Mouse (Mus musculus) testis, postnatal 10 days (tissue): ENCODE measurements around the gene Pax2.
A peak's percentile ranks its signal among the peaks of the same experiment; 100 is the strongest.

Experiments used
- DNase-seq: peaks from one replicate; pipeline ENCODE4 v3.0.0; 2021; ENCODE audit warnings: low spot score

Gene Pax2

DNA sequence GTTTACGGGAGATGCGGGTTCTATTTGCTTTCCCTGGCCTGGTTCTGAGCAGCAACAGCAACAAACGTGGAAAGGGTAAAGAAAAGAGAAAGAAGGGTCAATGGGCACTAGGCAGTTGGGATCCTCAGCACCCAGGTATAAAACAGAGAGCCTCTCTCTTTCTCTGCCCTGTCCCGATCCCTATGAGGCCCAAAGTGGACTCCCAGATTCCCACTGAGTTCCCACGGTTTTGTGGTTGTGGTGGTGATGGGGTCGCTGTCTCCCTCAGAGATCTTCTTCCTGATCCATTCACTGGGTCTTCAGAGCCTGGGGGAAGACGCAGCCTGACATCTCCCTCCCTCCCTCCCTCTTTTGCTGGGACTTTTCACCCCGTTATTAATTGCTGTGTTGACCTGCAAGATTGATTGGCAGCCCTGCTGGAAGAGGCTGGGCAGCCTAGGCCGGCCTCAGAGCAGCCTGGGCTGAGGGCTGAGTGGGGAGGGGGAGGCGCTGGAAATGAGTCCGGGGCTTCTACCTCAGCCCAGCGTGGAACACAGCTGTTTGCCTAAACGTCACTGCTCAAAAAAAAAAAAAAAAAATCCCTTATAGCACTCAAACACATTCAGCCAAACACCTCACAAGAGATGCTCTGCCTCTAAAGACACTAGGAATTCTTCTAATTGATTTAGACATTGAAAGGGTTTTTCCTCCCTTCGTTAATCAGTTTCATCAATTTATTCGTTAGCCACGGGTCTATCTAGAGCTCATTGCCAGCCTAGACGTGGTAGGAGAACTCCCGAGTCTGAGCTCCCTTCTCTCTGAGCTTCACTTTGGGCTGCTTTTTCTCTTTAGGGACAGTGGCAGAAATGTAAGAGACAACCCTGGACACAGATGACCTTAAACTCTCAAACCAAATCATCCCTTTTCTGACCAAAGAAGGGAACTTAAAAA is 6.5 kb upstream of the Pax2 start:
- no peak for DNase-seq

DNA sequence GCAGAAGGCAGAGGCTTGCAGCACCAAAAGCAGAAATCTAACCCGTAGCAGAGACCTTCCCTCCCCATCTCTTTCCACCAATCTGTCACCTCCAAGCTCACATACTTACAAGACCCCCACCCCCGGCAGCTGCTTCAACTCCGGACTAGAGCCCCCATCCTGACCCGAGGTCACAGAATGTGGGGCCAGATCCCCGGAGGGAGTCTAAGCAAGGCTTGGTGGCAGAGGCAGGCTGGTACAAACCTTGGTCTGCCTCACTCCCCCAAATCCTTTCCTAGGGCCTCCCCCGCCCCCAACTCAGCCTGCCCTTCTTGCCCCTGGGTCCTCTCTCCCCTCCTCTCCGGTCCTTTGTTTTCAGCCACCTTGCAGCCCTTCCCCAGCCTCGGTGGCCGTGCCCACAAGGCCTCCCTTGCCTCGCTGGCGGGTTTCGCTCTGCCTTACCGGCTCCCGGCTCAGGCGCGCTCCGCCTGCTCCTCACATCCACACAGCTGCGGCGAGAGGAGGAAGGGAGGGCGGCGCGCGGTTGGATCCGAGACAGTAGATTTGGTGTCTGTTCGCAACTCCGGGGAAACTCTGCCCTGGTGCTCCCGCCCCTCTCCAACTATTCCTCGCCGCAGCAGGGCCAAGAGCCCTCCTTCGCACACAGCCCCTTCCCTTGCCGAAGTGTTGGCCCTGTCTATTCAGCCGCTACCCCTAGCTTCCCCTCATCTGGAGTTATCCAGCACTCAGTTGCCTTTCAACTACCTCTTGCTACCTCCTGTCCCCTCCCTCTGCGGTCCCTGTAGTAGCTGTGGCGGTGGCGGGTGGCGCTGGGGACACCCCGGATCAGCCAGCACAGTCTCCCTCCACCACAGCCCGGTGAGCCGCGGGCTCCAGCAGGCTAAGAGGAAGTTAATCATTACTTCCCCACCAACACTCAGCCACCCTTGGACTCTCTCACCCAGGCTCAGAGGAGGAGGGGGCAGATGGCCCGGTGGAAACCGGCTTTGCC is 5.5 kb upstream of the Pax2 start:
- no peak for DNase-seq

- DNase-seq: no peak
These were observed 4.8 kb upstream of the Pax2 start for GRCm38 (mm10) chr19:44751042-44751441.

GRCm38 (mm10) chr19:44751551-44751950 is 4.3 kb upstream of the Pax2 start:
- no peak for DNase-seq

GRCm38 (mm10) chr19:44752056-44752940 is 3.5 kb upstream of the Pax2 start:
- DNase-seq: no peak

DNA sequence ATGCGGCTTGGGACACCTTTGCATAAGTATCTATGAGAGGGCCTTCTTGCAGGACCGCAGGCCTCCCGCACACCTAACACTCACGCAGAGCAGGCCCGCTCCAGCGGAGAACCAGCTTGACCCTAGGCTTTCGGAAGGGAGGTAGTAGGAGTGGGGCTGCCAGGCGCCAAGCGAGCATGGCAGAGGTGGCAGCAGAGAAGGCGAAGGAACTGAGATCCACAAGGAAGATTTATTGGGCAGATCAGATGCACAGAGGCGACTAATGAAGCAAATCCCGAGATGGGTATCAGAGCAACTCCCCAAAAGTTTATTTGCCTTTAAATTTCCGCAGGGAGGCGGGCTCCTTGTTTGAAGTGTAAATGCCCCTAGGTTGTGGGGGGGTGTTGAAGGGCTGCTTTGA is 2.5 kb upstream of the Pax2 start:
- no peak for DNase-seq

- peak; percentile 69 for DNase-seq
These were observed 1.1 kb upstream of the Pax2 start for GRCm38 (mm10) chr19:44754461-44755377.

GRCm38 (mm10) chr19:44755378-44755692 is 510 bp upstream of the Pax2 start:
- DNase-seq: no peak

- peak; percentile 52 for DNase-seq
These were observed 781 bp downstream of the Pax2 start for GRCm38 (mm10) chr19:44756421-44757230.

DNA sequence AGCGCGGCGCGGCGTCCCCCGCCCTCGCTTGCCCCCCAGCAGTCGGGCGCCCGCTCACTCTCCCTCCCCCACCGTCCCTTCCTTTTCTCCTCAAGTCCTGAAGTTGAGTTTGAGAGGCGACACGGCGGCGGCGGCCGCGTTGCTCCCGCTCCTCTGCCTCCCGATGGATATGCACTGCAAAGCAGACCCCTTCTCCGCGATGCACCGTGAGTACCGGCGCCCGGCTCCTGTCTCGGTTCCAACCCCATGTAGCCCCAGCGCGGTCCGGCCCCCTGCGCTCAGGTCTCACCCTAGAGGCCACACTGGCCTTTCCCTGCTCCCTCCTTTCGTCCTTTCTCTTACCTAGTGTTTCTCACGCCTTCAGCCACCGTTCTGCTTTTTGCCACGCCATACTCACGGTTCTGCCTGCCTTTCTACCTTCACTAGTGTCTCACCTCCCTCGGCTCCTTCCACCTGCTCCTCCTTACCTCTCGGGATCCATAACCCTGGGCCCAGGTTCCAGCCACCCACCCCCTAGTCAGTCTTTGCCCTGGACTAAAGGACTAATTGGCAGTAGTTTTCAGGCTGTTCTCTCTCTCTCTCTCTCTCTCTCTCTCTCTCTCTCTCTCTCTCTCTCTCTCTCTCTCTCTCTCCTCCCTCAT is 1.5 kb downstream of the Pax2 start:
- DNase-seq: no peak

DNA sequence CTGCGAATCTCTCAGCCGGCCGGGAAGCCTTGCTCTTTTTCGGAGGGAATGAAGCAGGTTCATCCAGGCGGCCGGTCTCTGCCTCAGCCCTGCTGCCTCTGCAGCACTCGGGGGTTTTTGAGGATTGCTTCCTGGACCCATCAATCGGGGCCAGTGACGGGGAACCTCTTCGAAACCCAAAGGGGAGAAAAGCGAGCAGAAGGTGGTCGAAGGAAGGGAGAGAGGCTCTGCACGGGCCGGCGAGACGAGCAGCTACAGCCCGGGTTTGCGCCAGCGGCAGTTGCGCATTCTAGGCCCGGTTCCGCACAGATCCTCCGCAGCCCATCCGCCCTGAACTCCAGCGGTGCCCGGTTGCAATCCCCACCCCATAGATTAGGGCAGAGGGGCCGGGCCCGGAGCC is 3.0 kb downstream of the Pax2 start:
- DNase-seq: no peak

DNA sequence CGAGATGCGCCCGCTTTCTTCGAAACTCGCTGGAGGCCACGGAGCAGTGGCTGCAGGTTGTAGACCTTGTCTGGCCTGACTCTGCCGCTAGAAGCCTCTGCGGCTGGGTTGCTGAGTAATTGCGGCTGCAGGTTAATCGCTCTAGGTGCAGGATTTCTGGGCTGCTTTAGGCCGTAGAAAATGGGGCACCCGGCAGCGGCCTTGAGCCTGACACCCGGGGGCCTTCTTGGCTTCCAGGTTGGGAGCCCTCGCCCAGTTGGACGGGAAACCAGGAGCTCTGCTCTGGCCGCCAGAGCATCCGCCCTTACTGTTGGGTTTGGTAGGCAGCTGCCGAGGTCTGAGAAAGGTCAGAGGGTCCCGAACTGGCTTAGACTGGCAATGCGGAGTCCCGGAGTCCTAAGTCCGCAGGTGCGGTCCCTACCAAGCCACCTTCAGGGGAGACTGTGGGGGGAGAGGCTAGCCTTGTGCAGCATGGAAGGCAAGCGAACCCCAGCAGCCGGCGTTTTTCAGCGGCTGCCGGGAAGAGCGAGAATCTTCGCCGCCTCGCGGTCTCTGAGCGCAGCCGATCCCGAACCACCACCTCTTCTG is 3.8 kb downstream of the Pax2 start:
- no peak for DNase-seq

- no peak for DNase-seq
These were observed 4.7 kb downstream of the Pax2 start for GRCm38 (mm10) chr19:44760259-44761131.

DNA sequence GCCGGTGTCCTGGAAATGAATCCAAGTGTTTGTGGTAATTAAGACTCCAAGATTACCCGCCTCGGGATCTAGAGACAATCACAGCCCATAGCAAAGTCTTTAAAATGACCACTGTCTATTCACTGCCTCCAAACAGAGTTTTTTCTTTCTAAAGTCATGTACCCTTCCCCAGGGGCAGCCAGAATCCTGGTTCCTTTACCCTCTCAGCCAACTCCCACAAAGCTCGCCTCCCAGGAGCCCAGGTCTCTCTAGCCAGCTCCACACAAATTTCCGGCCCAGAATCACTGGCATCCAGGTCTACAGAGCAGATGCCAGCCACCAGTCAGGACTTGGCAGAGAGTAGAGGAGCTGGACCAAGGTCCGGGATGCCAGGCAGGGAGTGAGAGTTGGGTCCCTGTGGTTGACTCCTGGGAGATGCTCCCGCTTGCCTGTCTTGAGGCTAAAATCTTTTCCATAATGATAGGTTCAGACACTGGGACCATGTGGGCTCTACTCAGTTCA is 6.3 kb downstream of the Pax2 start:
- DNase-seq: no peak

GRCm38 (mm10) chr19:44770268-44771050 is 14.6 kb downstream of the Pax2 start:
- DNase-seq: no peak

DNA sequence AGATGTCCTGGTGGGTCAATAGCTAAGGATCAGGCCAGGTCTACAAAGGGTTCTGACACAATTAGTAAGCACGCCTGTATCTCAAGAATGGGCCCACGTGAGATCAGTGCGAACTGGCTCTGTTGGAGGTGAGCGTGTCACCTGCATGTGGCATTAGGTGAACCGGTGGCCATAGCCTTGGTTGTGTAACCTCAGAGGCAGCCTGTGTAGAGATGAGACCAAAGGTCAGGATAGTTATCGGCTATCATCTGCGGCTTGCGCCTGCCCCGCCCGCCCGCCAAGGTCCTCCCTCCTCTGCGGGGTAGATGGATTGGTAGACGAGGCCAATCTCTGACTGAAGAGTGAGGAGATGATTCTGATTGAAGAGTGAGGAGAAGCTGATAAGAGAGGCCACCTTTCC is 15.7 kb downstream of the Pax2 start:
- no peak for DNase-seq

DNA sequence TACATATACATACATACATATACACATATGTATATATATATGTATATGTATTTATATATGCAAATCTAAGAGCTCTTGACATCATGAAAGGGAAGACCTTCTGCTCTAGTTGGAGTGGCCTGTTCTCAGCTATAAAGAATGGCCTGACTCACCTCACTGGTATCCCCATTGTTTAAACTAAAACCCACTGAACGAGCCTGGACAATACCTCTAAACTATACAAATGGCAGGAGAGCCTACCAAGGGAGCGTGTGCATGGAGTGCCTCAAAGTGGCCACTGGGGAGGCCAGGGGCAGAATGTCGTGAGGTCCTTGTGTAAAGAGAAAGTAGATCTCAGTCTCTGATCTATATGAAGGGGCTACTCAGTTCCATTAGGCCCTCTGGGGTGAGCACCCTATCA is 26.1 kb downstream of the Pax2 start:
- DNase-seq: no peak
